Mouse (Mus musculus) E14TG2a.4 (cell line): ENCODE measurements around the gene Cypt14.
"Not testable (repeated sequence)": the region's sequence is repeated elsewhere in the genome, so short reads cannot be mapped to it uniquely, and the experiment has no call there.

Experiments used
- H3K27me3 ChIP-seq: 2 replicates; pipeline ENCODE4 v1.6.1; 2014; ENCODE audit warnings: low read length, control low read depth; ENCODE audit not compliant: insufficient read depth
- H3K36me3 ChIP-seq: 2 replicates; pipeline ENCODE4 v1.6.1; 2014; ENCODE audit warnings: low read length, control low read depth; ENCODE audit not compliant: insufficient read depth
- H3K4me1 ChIP-seq: replicated peaks from 2 replicates; pipeline ENCODE4 v1.6.1; 2014; ENCODE audit warnings: low read depth, low read length, control low read depth
- H3K4me3 ChIP-seq: replicated peaks from 2 replicates; pipeline ENCODE4 v1.5.1; 2014; ENCODE audit warnings: mild to moderate bottlenecking, low read length
- H3K9me3 ChIP-seq: 2 replicates; pipeline ENCODE4 v1.6.1; 2014; ENCODE audit warnings: low read length, control low read depth

Cypt14 gene

DNA sequence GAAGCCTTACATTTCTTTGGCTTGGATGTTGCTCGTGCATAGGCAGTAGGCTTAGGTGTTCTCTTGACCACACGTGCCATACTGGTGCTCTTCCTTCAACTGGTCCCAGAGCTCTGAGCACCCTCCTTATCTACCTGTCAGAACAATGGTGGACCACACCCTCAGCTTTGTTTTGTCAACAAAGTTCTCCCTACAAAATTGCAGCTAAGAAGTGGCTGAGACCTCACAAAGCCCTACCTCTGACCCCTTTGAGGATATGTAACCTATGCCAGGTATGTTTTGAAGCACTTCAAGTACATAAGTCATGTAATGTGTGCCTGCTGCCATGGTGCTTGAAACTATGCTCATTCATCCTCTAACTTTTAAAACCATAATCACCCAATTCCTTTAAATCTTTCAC lies at the start of gene Cypt14:
TSS of gene Cypt14 (minus strand) at position 101 of the 400 bp plus-strand sequence.
- not testable (repeated sequence) for H3K4me3 ChIP-seq, H3K27me3 ChIP-seq, H3K36me3 ChIP-seq, H3K9me3 ChIP-seq, H3K4me1 ChIP-seq
